Mouse (Mus musculus): ENCODE data around the gene Tex26. TPM values are rescaled to one million over a fixed set of nuclear protein-coding genes. Genes with fewer than 3 reads are reported as not detected.

The Tex26 gene
- polyA plus RNA-seq, 1 experiment: not detected

DNA sequence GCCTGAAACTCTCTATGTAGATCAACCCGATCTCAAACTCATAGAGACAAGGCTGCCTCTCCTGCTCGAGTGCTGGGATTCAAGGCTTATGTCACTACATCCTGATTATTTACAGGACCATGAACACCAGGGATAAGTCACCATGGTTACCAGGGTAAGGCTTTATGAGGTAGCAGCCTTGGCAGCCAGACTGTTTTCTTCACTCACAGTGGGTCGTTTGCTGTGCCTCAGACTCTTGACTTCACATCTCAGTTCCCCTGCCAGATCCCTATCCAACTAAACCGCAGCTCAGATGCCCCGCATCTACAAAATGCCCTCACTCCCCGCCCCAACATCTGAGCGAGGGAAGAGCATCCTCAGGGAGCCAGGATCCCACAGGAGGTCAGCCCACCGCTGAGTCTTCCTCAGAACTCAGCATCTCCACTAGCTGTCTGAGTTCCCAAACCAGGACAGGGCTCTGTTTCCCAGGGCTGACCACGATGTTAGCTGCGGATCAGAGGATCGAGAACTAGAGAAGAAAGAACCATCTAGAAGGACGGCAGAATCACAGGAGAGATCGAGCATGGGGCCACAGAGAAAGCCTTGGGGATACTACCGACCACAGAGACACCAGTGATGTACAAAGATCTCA lies 2.3 kb downstream of the Tex26 start:
- H3K27ac ChIP-seq (ENCODE audit: insufficient read depth, low read length): no peak overlapping the region
- 87% methylated on average over 14 of the region's 14 CpGs for WGBS

GRCm38 (mm10) chr5:149442277-149442660 lies 2.8 kb downstream of the Tex26 start:
- peaks cover 6% of the 10 kb centered on the region; the same call in 1 of the 2 replicates for H3K4me1 ChIP-seq (ENCODE audit: control insufficient read depth, insufficient read depth, insufficient read length)
- 89% methylated on average over 15 of the region's 15 CpGs for WGBS

More for the DNA sequence above, 2.3 kb downstream of the Tex26 start:
- DNase-seq (ENCODE audit: low read depth in 1 of 2, low spot score in 2 of 2): no peak
- TF ChIP-seq POLR2A (IDR thresholded peaks at IDR 0.05; ENCODE audit: low read depth, low read length) (no peak), CTCF (IDR thresholded peaks at IDR 0.05; ENCODE audit: extremely low read depth, insufficient read depth, insufficient read length, insufficient replicate concordance) (no peak)
- H3K4me3 ChIP-seq (ENCODE audit: extremely low read depth, insufficient read depth, insufficient read length): no peak overlapping the region
- H3K27me3 ChIP-seq (ENCODE audit: control insufficient read depth, insufficient read depth, low read length): no peaks in the 10 kb centered on the region
- H3K36me3 ChIP-seq (ENCODE audit: control insufficient read depth, insufficient read depth, low read length): no peaks in the 10 kb centered on the region
- peaks cover 6% of the 10 kb centered on the region; the same call in 1 of the 2 replicates for H3K4me1 ChIP-seq (ENCODE audit: control insufficient read depth, insufficient read depth, insufficient read length)

DNA sequence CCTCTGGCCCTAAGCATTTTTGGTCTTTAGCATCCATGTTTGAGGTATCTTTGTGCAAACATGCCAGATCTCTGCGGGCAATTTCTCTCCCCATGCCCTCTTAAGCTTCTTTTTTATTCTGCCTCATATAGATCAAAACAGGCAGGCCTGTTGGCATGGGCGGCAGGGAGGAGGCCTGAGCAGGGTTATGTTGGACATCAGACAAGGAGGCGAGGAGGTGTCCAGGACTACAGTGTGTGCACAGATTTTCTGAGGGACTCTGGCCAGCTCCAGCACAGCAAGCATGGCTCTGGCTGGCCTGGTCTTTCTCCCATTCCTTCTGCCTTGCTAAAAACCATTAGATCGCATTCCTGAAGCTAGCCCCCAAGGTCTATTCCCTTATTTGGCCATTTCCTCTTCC lies 5.0 kb downstream of the Tex26 start:
- DNase-seq (ENCODE audit: low read depth in 1 of 2, low spot score in 2 of 2): no peak
- WGBS: 85% methylated on average over 4 of the region's 4 CpGs
- TF ChIP-seq CTCF (IDR thresholded peaks at IDR 0.05; ENCODE audit: extremely low read depth, insufficient read depth, insufficient read length, insufficient replicate concordance) (no peak), POLR2A (IDR thresholded peaks at IDR 0.05; ENCODE audit: low read depth, low read length) (no peak)
- Histone ChIP-seq H3K27me3 (ENCODE audit: control insufficient read depth, insufficient read depth, low read length) (no peaks in the 10 kb centered on the region), H3K4me3 (ENCODE audit: extremely low read depth, insufficient read depth, insufficient read length) (no peak overlapping the region), H3K36me3 (ENCODE audit: control insufficient read depth, insufficient read depth, low read length) (no peaks in the 10 kb centered on the region), H3K4me1 (ENCODE audit: control insufficient read depth, insufficient read depth, insufficient read length) (peaks cover 5% of the 10 kb centered on the region; the same call in 1 of the 2 replicates), H3K27ac (ENCODE audit: insufficient read depth, low read length) (no peak overlapping the region)

More at GRCm38 (mm10) chr5:149442277-149442660, 2.8 kb downstream of the Tex26 start:
- Histone ChIP-seq H3K4me3 (ENCODE audit: extremely low read depth, insufficient read depth, insufficient read length) (no peak overlapping the region), H3K27me3 (ENCODE audit: control insufficient read depth, insufficient read depth, low read length) (no peaks in the 10 kb centered on the region), H3K36me3 (ENCODE audit: control insufficient read depth, insufficient read depth, low read length) (no peaks in the 10 kb centered on the region), H3K27ac (ENCODE audit: insufficient read depth, low read length) (no peak overlapping the region)
- TF ChIP-seq CTCF (IDR thresholded peaks at IDR 0.05; ENCODE audit: extremely low read depth, insufficient read depth, insufficient read length, insufficient replicate concordance) (no peak), POLR2A (IDR thresholded peaks at IDR 0.05; ENCODE audit: low read depth, low read length) (no peak)
- DNase-seq (ENCODE audit: low read depth in 1 of 2, low spot score in 2 of 2): no peak

- Histone ChIP-seq H3K27ac (ENCODE audit: insufficient read depth, low read length) (no peak overlapping the region), H3K4me1 (ENCODE audit: control insufficient read depth, insufficient read depth, insufficient read length) (no peaks in the 10 kb centered on the region), H3K4me3 (ENCODE audit: extremely low read depth, insufficient read depth, insufficient read length) (no peak overlapping the region), H3K27me3 (ENCODE audit: control insufficient read depth, insufficient read depth, low read length) (no peaks in the 10 kb centered on the region), H3K36me3 (ENCODE audit: control insufficient read depth, insufficient read depth, low read length) (no peaks in the 10 kb centered on the region)
- WGBS: 58% methylated on average over 7 of the region's 7 CpGs
- TF ChIP-seq CTCF (IDR thresholded peaks at IDR 0.05; ENCODE audit: extremely low read depth, insufficient read depth, insufficient read length, insufficient replicate concordance) (no peak), POLR2A (IDR thresholded peaks at IDR 0.05; ENCODE audit: low read depth, low read length) (no peak)
- no peak for DNase-seq (ENCODE audit: low read depth in 1 of 2, low spot score in 2 of 2)
Observed at GRCm38 (mm10) chr5:149446495-149446894, 7.0 kb downstream of the Tex26 start.

DNA sequence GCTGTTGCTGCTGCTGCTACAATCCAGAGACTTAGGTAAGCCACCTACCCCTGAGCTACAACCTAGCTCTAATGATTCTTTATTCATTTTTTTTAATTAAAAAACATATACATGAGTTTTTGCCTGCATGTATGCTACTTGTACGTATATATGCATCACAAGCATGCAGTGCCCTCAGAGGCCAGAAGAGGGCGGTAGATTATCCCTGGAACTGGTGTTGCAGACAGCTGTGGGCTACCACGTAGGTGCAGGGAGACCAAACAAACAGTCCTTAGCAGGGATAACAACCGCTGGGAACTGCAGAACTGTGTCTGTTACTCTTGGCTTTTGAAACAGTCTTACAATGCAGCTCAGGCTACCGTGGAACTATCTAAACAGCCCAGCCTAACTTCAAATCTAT lies 8.3 kb downstream of the Tex26 start:
- no peak overlapping the region for H3K4me3 ChIP-seq (ENCODE audit: extremely low read depth, insufficient read depth, insufficient read length)
- 94% methylated on average over 5 of the region's 5 CpGs for WGBS
- TF ChIP-seq CTCF (IDR thresholded peaks at IDR 0.05; ENCODE audit: extremely low read depth, insufficient read depth, insufficient read length, insufficient replicate concordance) (no peak), POLR2A (IDR thresholded peaks at IDR 0.05; ENCODE audit: low read depth, low read length) (no peak)
- no peaks in the 10 kb centered on the region for H3K4me1 ChIP-seq (ENCODE audit: control insufficient read depth, insufficient read depth, insufficient read length)
- H3K27me3 ChIP-seq (ENCODE audit: control insufficient read depth, insufficient read depth, low read length): no peaks in the 10 kb centered on the region
- no peaks in the 10 kb centered on the region for H3K36me3 ChIP-seq (ENCODE audit: control insufficient read depth, insufficient read depth, low read length)
- H3K27ac ChIP-seq (ENCODE audit: insufficient read depth, low read length): no peak overlapping the region
- no peak for DNase-seq (ENCODE audit: low read depth in 1 of 2, low spot score in 2 of 2)

DNA sequence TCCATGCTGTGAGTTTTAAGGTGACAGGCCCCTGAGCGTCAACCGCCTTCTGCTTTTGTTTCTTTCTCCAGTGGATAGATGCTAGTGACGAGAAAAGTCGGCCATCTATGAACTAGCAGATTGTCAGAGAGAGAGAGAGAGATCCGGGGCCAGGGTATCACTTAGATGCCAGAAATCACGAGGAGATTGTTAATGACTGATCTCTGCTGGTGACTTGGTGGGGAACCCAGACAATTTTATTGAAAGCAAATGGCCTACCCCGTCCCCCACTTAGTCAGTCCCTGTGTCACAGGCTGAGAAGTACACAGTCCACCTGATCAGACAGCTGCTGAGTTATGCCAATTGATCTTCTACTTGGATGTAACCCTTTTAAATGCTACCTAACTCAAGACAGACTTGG lies 9.9 kb downstream of the Tex26 start:
- H3K4me3 ChIP-seq (ENCODE audit: extremely low read depth, insufficient read depth, insufficient read length): no peak overlapping the region
- no peaks in the 10 kb centered on the region for H3K27me3 ChIP-seq (ENCODE audit: control insufficient read depth, insufficient read depth, low read length)
- H3K4me1 ChIP-seq (ENCODE audit: control insufficient read depth, insufficient read depth, insufficient read length): no peaks in the 10 kb centered on the region
- no peak for TF ChIP-seq POLR2A (IDR thresholded peaks at IDR 0.05; ENCODE audit: low read depth, low read length)
- no peak for TF ChIP-seq CTCF (IDR thresholded peaks at IDR 0.05; ENCODE audit: extremely low read depth, insufficient read depth, insufficient read length, insufficient replicate concordance)
- DNase-seq (ENCODE audit: low read depth in 1 of 2, low spot score in 2 of 2): no peak
- no peak overlapping the region for H3K27ac ChIP-seq (ENCODE audit: insufficient read depth, low read length)
- no peaks in the 10 kb centered on the region for H3K36me3 ChIP-seq (ENCODE audit: control insufficient read depth, insufficient read depth, low read length)
- 94% methylated on average over 7 of the region's 7 CpGs for WGBS

DNA sequence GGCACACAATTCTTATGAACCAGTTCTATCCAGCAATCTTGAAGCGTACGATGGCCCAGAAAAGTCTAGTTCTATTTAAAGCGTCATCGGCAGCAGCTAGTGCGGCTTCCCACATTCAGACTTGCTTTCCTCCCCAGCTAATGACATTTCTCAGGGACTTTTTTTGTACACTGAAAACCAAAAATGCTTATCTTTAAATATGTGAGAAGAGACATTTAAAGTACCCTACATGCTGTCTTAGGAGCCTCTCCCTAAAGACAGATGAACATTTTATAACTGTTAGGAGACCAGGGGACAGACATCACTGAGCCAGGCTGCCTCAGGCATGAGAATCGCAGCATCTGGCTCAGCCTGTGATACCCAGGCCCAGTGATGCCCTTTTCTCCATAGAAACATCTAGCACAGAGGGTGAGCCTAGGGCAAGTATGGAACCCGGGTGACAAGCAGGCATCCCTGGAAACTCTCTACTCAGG lies 11.8 kb downstream of the Tex26 start:
- 75% methylated on average over 7 of the region's 7 CpGs for WGBS
- H3K4me3 ChIP-seq (ENCODE audit: extremely low read depth, insufficient read depth, insufficient read length): no peak overlapping the region

More for the DNA sequence above, 11.8 kb downstream of the Tex26 start:
- Histone ChIP-seq H3K27ac (ENCODE audit: insufficient read depth, low read length) (no peak overlapping the region), H3K4me1 (ENCODE audit: control insufficient read depth, insufficient read depth, insufficient read length) (no peaks in the 10 kb centered on the region), H3K36me3 (ENCODE audit: control insufficient read depth, insufficient read depth, low read length) (no peaks in the 10 kb centered on the region), H3K27me3 (ENCODE audit: control insufficient read depth, insufficient read depth, low read length) (no peaks in the 10 kb centered on the region)
- no peak for TF ChIP-seq CTCF (IDR thresholded peaks at IDR 0.05; ENCODE audit: extremely low read depth, insufficient read depth, insufficient read length, insufficient replicate concordance)
- DNase-seq (ENCODE audit: low read depth in 1 of 2, low spot score in 2 of 2): no peak
